Mouse (Mus musculus) midbrain, postnatal 0 days (tissue): Measurements from ENCODE around the gene Gale. TPM values are rescaled to one million over a fixed set of nuclear protein-coding genes. Genes with fewer than 3 reads are reported as not detected.

Experiments used
- ATAC-seq: fragments of 200-750 bp; cut with Nextera tagmentation; 2 replicates; pipeline ENCODE4 v1.8.0; 2017; ENCODE audit warnings: moderate number of reproducible peaks, mild to moderate bottlenecking, moderate TSS enrichment, moderate library complexity; ENCODE audit not compliant: low FRiP score
- DNase-seq: peaks from one replicate; pipeline ENCODE4 v3.0.0-alpha.2; 2015; ENCODE audit warnings: low spot score
- H3K27ac ChIP-seq: fragments of 300-500 bp; sonication (generic); 2 replicates; pipeline ENCODE4 v1.5.1; 2014; ENCODE audit warnings: low read depth, mild to moderate bottlenecking, low read length, mixed read lengths
- H3K27me3 ChIP-seq: fragments of 300-500 bp; sonication (generic); 2 replicates; pipeline ENCODE4 v1.6.1; 2014; ENCODE audit warnings: low read length, control low read depth, mixed read lengths; ENCODE audit not compliant: insufficient read depth
- H3K36me3 ChIP-seq: fragments of 300-500 bp; sonication (generic); 2 replicates; pipeline ENCODE4 v1.6.1; 2014; ENCODE audit warnings: low read length, control low read depth, mixed read lengths; ENCODE audit not compliant: insufficient read depth
- H3K4me1 ChIP-seq: fragments of 300-500 bp; sonication (generic); 2 replicates; pipeline ENCODE4 v1.6.1; 2014; ENCODE audit warnings: mild to moderate bottlenecking, control low read depth, antibody characterized with exemption, low read length, mixed read lengths; ENCODE audit not compliant: insufficient read depth
- H3K4me2 ChIP-seq: fragments of 300-500 bp; sonication (generic); 2 replicates; pipeline ENCODE4 v1.6.1; 2014; ENCODE audit warnings: low read depth, mild to moderate bottlenecking, low read length, mixed read lengths; ENCODE audit not compliant: poor library complexity, severe bottlenecking
- H3K4me3 ChIP-seq: fragments of 300-500 bp; sonication (generic); 2 replicates; pipeline ENCODE4 v1.5.1; 2014; ENCODE audit warnings: low read depth, mild to moderate bottlenecking, low read length, moderate library complexity
- H3K9ac ChIP-seq: fragments of 300-500 bp; sonication (generic); replicated peaks from 2 replicates; pipeline ENCODE4 v1.6.1; 2014; ENCODE audit warnings: mild to moderate bottlenecking, low read length, moderate library complexity, mixed read lengths; ENCODE audit not compliant: poor library complexity, severe bottlenecking
- H3K9me3 ChIP-seq: fragments of 300-500 bp; sonication (generic); 2 replicates; pipeline ENCODE4 v1.6.1; 2016; ENCODE audit warnings: low read length, control low read depth
- CTCF ChIP-seq: IDR thresholded peaks from 2 replicates; pipeline ENCODE4 v1.5.1; 2016; ENCODE audit warnings: antibody characterized with exemption, mild to moderate bottlenecking
- WGBS: fragments of 180-500 bp; shearing (Covaris S2); extraction: QIAGEN DNeasy Blood & Tissue Kit; methylation state at CpG from one replicate; pipeline ENCODE4 v1.1.7; 2014; 5-methylcytosine and 5-hydroxymethylcytosine counted together
- polyA plus RNA-seq: library from polyadenylated mRNA; unstranded; fragments of >200 nt; fragmentation: Nextera tagmentation; extraction: Ambion mirVana; gene quantifications from 2 replicates; pipeline ENCODE4 v1.2.1, GENCODE M21; 2015
- total RNA-seq: library from RNA; depleted of rRNA; stranded (reverse); fragments of >200 nt; gene quantifications from 2 replicates; pipeline ENCODE4 v1.2.3, GENCODE M21; 2014

Gene Gale
- total and polyA plus RNA-seq, 2 experiments from 2014 or later, result 33.5 to 36.7 TPM

GRCm38 (mm10) chr4:135929405-135929804 is 34.1 kb upstream of the Gale start:
- H3K9me3 ChIP-seq, result no peaks in the 10 kb centered on the region
- no peak for TF ChIP-seq CTCF
- H3K9ac ChIP-seq, result no peak overlapping the region
- no peak for ATAC-seq
- no peak overlapping the region for H3K27ac ChIP-seq
- no peak overlapping the region for H3K4me2 ChIP-seq
- no peak overlapping the region for H3K4me3 ChIP-seq
- peaks cover 19% of the 10 kb centered on the region; the same call in 1 of the 2 replicates for H3K36me3 ChIP-seq
- DNase-seq, result no peak
- H3K27me3 ChIP-seq, result no peaks in the 10 kb centered on the region
- WGBS, result 92% methylated on average over 5 of the region's 5 CpGs
- H3K4me1 ChIP-seq, result no peaks in the 10 kb centered on the region

- Histone ChIP-seq H3K4me1 (no peaks in the 10 kb centered on the region), H3K27me3 (no peaks in the 10 kb centered on the region), H3K27ac (no peak overlapping the region), H3K4me2 (no peak overlapping the region), H3K9me3 (no peaks in the 10 kb centered on the region), H3K9ac (no peak overlapping the region), H3K4me3 (no peak overlapping the region), H3K36me3 (peaks cover 19% of the 10 kb centered on the region; the same call in 1 of the 2 replicates)
- WGBS, result 94% methylated on average over 9 of the region's 9 CpGs
- ATAC-seq (no peak), DNase-seq (no peak)
- TF ChIP-seq CTCF, result no peak
Measured at GRCm38 (mm10) chr4:135929828-135930227, 33.7 kb upstream of the Gale start.

DNA sequence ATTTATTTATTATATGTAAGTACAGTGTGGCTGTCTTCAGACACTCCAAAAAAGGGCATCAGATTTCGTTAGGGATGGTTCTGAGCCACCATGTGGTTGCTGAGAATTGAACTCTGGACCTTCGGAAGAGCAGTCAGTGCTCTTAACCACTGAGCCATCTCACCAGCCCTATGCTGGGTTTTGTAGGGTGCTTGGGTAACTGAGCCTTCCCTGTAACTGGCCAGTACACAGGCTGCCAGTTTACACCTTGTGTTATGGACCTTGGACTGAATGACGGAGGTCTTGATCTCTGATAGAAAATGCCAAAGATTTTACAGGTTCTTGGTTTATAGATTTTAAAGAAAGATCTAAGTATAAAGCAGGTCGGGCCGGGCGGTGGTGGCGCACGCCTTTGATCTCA is 33.3 kb upstream of the Gale start:
- DNase-seq (no peak), ATAC-seq (no peak)
- no peaks in the 10 kb centered on the region for H3K9me3 ChIP-seq
- H3K4me3 ChIP-seq, result no peak overlapping the region
- H3K27me3 ChIP-seq, result no peaks in the 10 kb centered on the region
- no peak overlapping the region for H3K27ac ChIP-seq
- H3K4me2 ChIP-seq, result no peak overlapping the region
- no peak overlapping the region for H3K9ac ChIP-seq
- no peaks in the 10 kb centered on the region for H3K4me1 ChIP-seq
- peaks cover 19% of the 10 kb centered on the region; the same call in 1 of the 2 replicates for H3K36me3 ChIP-seq
- no peak for TF ChIP-seq CTCF
- 96% methylated on average over 8 of the region's 8 CpGs for WGBS

- peak; percentile 77 for TF ChIP-seq CTCF
- DNase-seq, result peak; percentile 39
- no peak overlapping the region for H3K9ac ChIP-seq
- H3K36me3 ChIP-seq, result peaks cover 21% of the 10 kb centered on the region
- ATAC-seq, result no peak
- WGBS, result 66% methylated on average over 5 of the region's 5 CpGs
- H3K9me3 ChIP-seq, result no peaks in the 10 kb centered on the region
- H3K4me3 ChIP-seq, result no peak overlapping the region
- no peak overlapping the region for H3K4me2 ChIP-seq
- no peaks in the 10 kb centered on the region for H3K27me3 ChIP-seq
- no peak overlapping the region for H3K27ac ChIP-seq
- H3K4me1 ChIP-seq, result no peaks in the 10 kb centered on the region
Measured at GRCm38 (mm10) chr4:135931832-135932231, 31.7 kb upstream of the Gale start.

DNA sequence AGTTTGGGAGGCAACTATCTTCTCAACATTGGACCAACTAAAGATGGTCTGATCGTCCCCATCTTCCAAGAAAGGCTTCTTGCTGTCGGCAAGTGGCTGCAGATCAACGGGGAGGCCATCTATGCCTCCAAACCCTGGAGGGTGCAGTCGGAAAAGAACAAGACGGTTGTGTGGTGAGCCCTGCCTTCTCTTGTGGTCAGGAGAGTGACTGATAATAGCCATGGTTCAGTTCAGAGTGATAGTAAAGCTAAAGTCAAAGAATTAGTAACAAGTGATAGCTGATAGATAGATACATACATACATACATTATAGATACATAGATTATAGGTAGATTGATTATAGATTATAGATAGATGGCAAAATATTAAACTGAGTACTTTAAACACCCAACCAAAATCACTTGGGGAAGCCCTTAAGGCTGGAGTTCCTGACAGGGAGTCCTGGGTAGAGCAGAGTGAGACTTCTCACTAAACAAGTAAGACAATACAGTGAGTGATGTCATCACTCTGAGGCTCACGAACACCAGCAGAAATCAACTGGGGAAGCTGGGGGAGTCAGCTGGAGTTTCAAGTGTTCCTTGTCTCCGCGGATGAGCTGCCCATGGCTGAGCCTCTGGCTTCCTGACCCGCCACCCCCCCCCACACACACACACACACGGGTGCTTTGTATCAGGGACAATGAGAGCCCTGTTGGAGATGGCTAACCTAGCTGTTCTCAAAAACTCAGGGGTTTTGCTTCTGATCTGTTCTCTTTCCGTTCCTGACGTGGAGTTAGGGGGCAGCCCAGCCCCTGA is 28.6 kb upstream of the Gale start:
- Histone ChIP-seq H3K4me1 (no peaks in the 10 kb centered on the region), H3K4me3 (no peak overlapping the region), H3K4me2 (no peak overlapping the region), H3K27ac (no peak overlapping the region), H3K9ac (no peak overlapping the region), H3K36me3 (peaks cover 25% of the 10 kb centered on the region), H3K27me3 (no peaks in the 10 kb centered on the region), H3K9me3 (no peaks in the 10 kb centered on the region)
- 48% methylated on average over 12 of the region's 12 CpGs for WGBS
- TF ChIP-seq CTCF, result no peak
- ATAC-seq (no peak), DNase-seq (no peak)

DNA sequence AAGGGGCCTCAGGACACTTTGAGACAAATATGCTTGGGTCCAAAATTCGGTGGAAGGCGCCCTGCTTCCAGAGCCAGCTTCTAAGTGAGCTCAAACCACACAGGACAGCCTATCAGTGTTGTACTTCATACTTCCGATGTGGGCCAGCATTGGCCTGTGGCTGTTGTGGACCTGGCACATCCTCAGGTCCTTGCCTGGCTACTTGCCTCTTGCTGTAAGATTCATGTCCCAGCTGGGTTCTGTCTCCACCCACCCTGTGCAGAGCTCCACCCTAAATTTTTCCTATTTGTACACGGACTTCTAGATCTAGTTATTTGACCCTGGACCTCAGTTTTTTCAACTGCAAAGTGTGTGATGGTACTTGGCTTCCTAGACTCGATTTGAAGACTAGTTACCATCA is 28.0 kb upstream of the Gale start:
- no peak for DNase-seq
- no peak overlapping the region for H3K4me2 ChIP-seq
- no peaks in the 10 kb centered on the region for H3K27me3 ChIP-seq
- H3K27ac ChIP-seq, result no peak overlapping the region
- H3K9ac ChIP-seq, result no peak overlapping the region
- H3K36me3 ChIP-seq, result peaks cover 24% of the 10 kb centered on the region
- TF ChIP-seq CTCF, result no peak
- 62% methylated on average over 5 of the region's 5 CpGs for WGBS
- no peaks in the 10 kb centered on the region for H3K9me3 ChIP-seq
- H3K4me3 ChIP-seq, result no peak overlapping the region
- ATAC-seq, result no peak
- H3K4me1 ChIP-seq, result no peaks in the 10 kb centered on the region
